Mouse (Mus musculus) kidney, embryonic 16.5 days (tissue): ENCODE data around the gene BC005537. TPM values are rescaled to one million over a fixed set of nuclear protein-coding genes. Genes with fewer than 3 reads are reported as not detected.
A peak's percentile ranks its signal among the peaks of the same experiment; 100 is the strongest.

ENCODE experiments used
- ATAC-seq: fragments of 200-750 bp; cut with Nextera tagmentation; 2 replicates; pipeline ENCODE4 v1.8.0; 2017; ENCODE audit warnings: moderate TSS enrichment; ENCODE audit not compliant: low FRiP score, low TSS enrichment
- H3K27ac ChIP-seq: fragments of 300-500 bp; sonication (generic); 2 replicates; pipeline ENCODE4 v1.5.1; 2014; ENCODE audit warnings: low read length
- H3K27me3 ChIP-seq: fragments of 300-500 bp; sonication (generic); 2 replicates; pipeline ENCODE4 v1.6.1; 2014; ENCODE audit warnings: low read length, control low read depth, mixed read lengths; ENCODE audit not compliant: insufficient read depth
- H3K36me3 ChIP-seq: fragments of 300-500 bp; sonication (generic); 2 replicates; pipeline ENCODE4 v1.6.1; 2014; ENCODE audit warnings: low read length, control low read depth, mixed read lengths; ENCODE audit not compliant: insufficient read depth
- H3K4me1 ChIP-seq: fragments of 300-500 bp; sonication (generic); 2 replicates; pipeline ENCODE4 v1.6.1; 2014; ENCODE audit warnings: low read length, control low read depth, mixed read lengths; ENCODE audit not compliant: insufficient read depth
- H3K4me2 ChIP-seq: fragments of 300-500 bp; sonication (generic); replicated peaks from 2 replicates; pipeline ENCODE4 v1.6.1; 2014; ENCODE audit warnings: low read depth, low read length
- H3K4me3 ChIP-seq: fragments of 300-500 bp; sonication (generic); 2 replicates; pipeline ENCODE4 v1.5.1; 2014; ENCODE audit warnings: mild to moderate bottlenecking, low read length
- H3K9ac ChIP-seq: fragments of 300-500 bp; sonication (generic); replicated peaks from 2 replicates; pipeline ENCODE4 v1.6.1; 2014; ENCODE audit warnings: low read length
- H3K9me3 ChIP-seq: fragments of 300-500 bp; sonication (generic); 2 replicates; pipeline ENCODE4 v1.6.1; 2016; ENCODE audit warnings: low read length, control low read depth
- WGBS: fragments of 180-500 bp; shearing (Covaris S2); extraction: QIAGEN DNeasy Blood & Tissue Kit; methylation state at CpG from one replicate; pipeline ENCODE4 v1.1.7; 2014; 5-methylcytosine and 5-hydroxymethylcytosine counted together
- polyA plus RNA-seq: library from polyadenylated mRNA; unstranded; fragments of >200 nt; fragmentation: Nextera tagmentation; extraction: Ambion mirVana; gene quantifications from 2 replicates; pipeline ENCODE4 v1.2.1, GENCODE M21; 2015

BC005537 gene
- polyA plus RNA-seq, 1 experiment from 2014 or later = 14.2 TPM

DNA sequence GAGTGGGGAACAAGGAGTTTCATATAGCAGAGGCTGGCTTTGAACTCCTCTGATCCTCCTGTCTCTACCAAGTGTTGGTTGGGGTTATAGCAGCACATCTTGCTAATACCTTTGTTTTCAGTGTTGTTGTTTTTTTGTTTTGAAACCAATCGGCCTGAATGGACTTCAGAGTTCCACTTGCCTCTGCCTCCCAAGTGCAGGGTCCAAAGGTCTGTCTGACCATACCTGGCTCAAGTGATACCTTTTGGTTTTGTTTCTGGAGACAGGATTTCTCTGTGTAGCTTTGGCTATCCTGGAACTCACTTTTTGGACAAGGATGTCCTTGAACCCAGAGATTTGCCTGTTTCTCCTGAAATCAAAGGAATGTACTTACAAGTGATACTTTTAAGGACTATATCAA is 18.5 kb downstream of the BC005537 start:
- Histone ChIP-seq H3K9ac (no peak overlapping the region), H3K4me1 (no peaks in the 10 kb centered on the region), H3K27ac (no peak overlapping the region), H3K36me3 (peaks cover 16% of the 10 kb centered on the region), H3K4me2 (no peak overlapping the region), H3K4me3 (no peak overlapping the region), H3K27me3 (no peaks in the 10 kb centered on the region), H3K9me3 (no peaks in the 10 kb centered on the region)
- no peak for ATAC-seq
- 59% methylated on average over 1 of the region's 1 CpGs for WGBS

DNA sequence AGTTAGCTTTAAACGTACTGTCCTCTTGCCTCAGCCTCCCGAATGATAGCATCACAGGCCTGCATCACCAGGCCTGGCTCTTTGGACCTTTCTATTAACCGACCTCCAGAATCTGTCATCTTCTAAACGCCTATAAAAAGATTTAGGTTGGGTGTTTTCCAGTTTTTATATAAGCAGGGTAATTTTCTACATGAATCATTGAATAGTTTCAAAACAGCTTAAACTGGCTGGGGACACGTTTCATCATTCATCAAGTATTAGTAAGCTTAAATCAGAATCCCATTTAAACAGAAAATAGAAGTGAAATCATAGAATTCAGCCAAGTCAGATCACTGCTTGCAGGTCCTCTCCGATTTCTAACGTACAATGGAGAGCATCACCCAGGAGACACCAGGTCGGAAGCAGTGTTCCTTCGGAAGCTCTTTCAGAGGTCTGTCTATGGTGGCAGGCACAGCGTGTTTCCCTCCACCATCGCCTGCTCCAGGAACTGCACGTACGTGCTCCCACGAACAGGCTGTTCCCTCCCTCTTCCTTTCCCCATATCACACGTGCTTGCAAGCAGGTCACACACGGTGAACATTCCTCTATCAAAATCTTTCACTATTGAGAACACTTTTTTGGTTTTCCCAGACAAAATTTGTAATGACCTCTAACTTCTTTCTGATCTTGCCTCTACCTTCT is 21.3 kb downstream of the BC005537 start:
- no peak overlapping the region for H3K4me3 ChIP-seq
- no peaks in the 10 kb centered on the region for H3K4me1 ChIP-seq
- no peak for ATAC-seq
- H3K9ac ChIP-seq = no peak overlapping the region
- H3K36me3 ChIP-seq = peaks cover 13% of the 10 kb centered on the region; the same call in 1 of the 2 replicates
- no peaks in the 10 kb centered on the region for H3K9me3 ChIP-seq
- H3K27ac ChIP-seq = no peak overlapping the region
- no peaks in the 10 kb centered on the region for H3K27me3 ChIP-seq
- H3K4me2 ChIP-seq = no peak overlapping the region
- 83% methylated on average over 16 of the region's 16 CpGs for WGBS

DNA sequence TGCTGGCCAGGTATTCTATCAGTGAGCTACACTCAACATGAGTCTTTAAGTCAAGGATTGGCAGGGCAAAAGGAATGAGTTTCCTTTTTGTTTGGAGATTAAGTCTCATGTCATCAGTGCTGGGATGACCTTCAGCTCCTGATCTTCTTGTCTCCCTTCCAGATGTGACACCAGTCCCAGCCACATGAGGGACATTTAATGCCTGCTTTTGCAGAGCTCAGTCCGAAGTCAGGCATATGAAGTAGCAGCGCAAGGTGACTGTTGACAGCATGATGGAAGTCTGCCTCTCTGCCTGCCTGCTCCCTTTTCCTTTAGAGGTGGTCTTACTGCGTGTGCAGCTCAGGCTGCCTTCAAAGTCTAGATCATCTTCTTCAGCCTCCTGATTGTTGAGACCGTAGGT is 23.2 kb downstream of the BC005537 start:
- H3K9me3 ChIP-seq = no peaks in the 10 kb centered on the region
- H3K36me3 ChIP-seq = 0 out of 2 replicates have a peak, but pooled peaks cover 4% of the 10 kb centered on the region
- H3K4me1 ChIP-seq = no peaks in the 10 kb centered on the region
- no peak overlapping the region for H3K27ac ChIP-seq
- ATAC-seq = no peak
- no peak overlapping the region for H3K4me3 ChIP-seq
- 92% methylated on average over 4 of the region's 4 CpGs for WGBS
- no peak overlapping the region for H3K9ac ChIP-seq
- no peak overlapping the region for H3K4me2 ChIP-seq
- H3K27me3 ChIP-seq = no peaks in the 10 kb centered on the region

- Histone ChIP-seq H3K4me1 (peaks cover 2% of the 10 kb centered on the region; the same call in 1 of the 2 replicates), H3K36me3 (no peaks in the 10 kb centered on the region), H3K4me3 (no peak overlapping the region), H3K27ac (no peak overlapping the region), H3K4me2 (no peak overlapping the region), H3K9me3 (no peaks in the 10 kb centered on the region), H3K27me3 (no peaks in the 10 kb centered on the region), H3K9ac (no peak overlapping the region)
- ATAC-seq = no peak
- 83% methylated on average over 4 of the region's 4 CpGs for WGBS
These were observed 24.1 kb downstream of the BC005537 start for GRCm38 (mm10) chr13:24825587-24825986.

DNA sequence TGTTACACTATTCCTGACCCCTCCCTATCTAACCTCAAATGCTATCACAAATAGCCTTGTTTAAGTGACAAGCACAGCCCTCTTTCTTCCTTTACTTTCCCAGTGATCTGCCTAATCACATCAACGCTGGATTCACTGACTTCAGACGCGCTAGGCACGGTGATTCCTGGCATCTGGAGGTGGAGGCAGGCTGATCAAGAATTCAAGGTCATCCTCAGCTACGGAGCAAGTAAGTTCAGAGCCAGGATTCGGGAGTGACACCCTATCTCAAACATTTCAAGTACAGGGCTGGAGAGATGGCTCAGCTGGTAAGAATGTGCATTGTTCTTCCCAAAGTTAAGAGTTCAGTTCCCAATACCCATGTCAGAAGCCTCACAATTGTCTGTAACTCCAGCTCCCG is 24.7 kb downstream of the BC005537 start:
- no peak for ATAC-seq

GRCm38 (mm10) chr13:24830756-24831352 is 29.4 kb downstream of the BC005537 start:
- Histone ChIP-seq H3K4me1 (peaks cover 25% of the 10 kb centered on the region), H3K4me2 (peak overlapping the region; percentile 65), H3K27ac (peak overlapping the region; percentile 92), H3K36me3 (peaks cover 3% of the 10 kb centered on the region; the same call in 1 of the 2 replicates), H3K9me3 (no peaks in the 10 kb centered on the region), H3K4me3 (peak overlapping the region; percentile 88), H3K9ac (peak overlapping the region; percentile 95), H3K27me3 (no peaks in the 10 kb centered on the region)
- ATAC-seq = no peak
- 1% methylated on average over 20 of the region's 20 CpGs for WGBS

More for the DNA sequence above, 24.7 kb downstream of the BC005537 start:
- Histone ChIP-seq H3K27ac (no peak overlapping the region), H3K4me1 (peaks cover 4% of the 10 kb centered on the region; the same call in 1 of the 2 replicates), H3K9me3 (no peaks in the 10 kb centered on the region), H3K27me3 (no peaks in the 10 kb centered on the region), H3K4me2 (no peak overlapping the region), H3K4me3 (no peak overlapping the region), H3K9ac (no peak overlapping the region), H3K36me3 (no peaks in the 10 kb centered on the region)
- 82% methylated on average over 7 of the region's 7 CpGs for WGBS

GRCm38 (mm10) chr13:24831353-24832130 is 30.1 kb downstream of the BC005537 start, which contains the start of the genes Acot13 and Tdp2:
TSS of gene Acot13 (minus strand) at chr13:24831540.
TSS of gene Tdp2 (plus strand) at chr13:24831679.
- no peaks in the 10 kb centered on the region for H3K27me3 ChIP-seq
- under 1% methylated on average over 85 of the region's 90 CpGs for WGBS
- peak within 1 kb of the TSS; percentile 83 for H3K4me2 ChIP-seq
- peak within 1 kb of the TSS; percentile 95 for H3K9ac ChIP-seq
- H3K27ac ChIP-seq = peak within 1 kb of the TSS; percentile 95
- peak; percentile 97 for ATAC-seq
- H3K4me3 ChIP-seq = peak within 1 kb of the TSS; percentile 88
- no peaks in the 10 kb centered on the region for H3K9me3 ChIP-seq
- H3K4me1 ChIP-seq = peaks cover 25% of the 10 kb centered on the region
- H3K36me3 ChIP-seq = peaks cover 4% of the 10 kb centered on the region; the same call in 1 of the 2 replicates

- H3K4me2 ChIP-seq = peak overlapping the region; percentile 83
- peak overlapping the region; percentile 88 for H3K4me3 ChIP-seq
- H3K4me1 ChIP-seq = peaks cover 25% of the 10 kb centered on the region
- peak overlapping the region; percentile 95 for H3K9ac ChIP-seq
- H3K9me3 ChIP-seq = no peaks in the 10 kb centered on the region
- ATAC-seq = no peak
- H3K27ac ChIP-seq = peak overlapping the region; percentile 95
- H3K27me3 ChIP-seq = no peaks in the 10 kb centered on the region
- WGBS = 4% methylated on average over 21 of the region's 21 CpGs
- peaks cover 7% of the 10 kb centered on the region for H3K36me3 ChIP-seq
These were observed 30.8 kb downstream of the BC005537 start for GRCm38 (mm10) chr13:24832131-24832810.

- peaks cover 25% of the 10 kb centered on the region for H3K4me1 ChIP-seq
- WGBS = 18% methylated on average over 2 of the region's 2 CpGs
- no peaks in the 10 kb centered on the region for H3K27me3 ChIP-seq
These were observed 31.3 kb downstream of the BC005537 start for GRCm38 (mm10) chr13:24832811-24833155.

More at GRCm38 (mm10) chr13:24832811-24833155, 31.3 kb downstream of the BC005537 start:
- Histone ChIP-seq H3K4me3 (peak overlapping the region; percentile 88), H3K27ac (no peak overlapping the region), H3K9ac (peak overlapping the region; percentile 95), H3K9me3 (no peaks in the 10 kb centered on the region), H3K36me3 (peaks cover 11% of the 10 kb centered on the region), H3K4me2 (peak overlapping the region; percentile 83)
- no peak for ATAC-seq
